Mouse (Mus musculus) intestine, embryonic 15.5 days (tissue): ENCODE data around the gene Aqp3. TPM values are rescaled to one million over a fixed set of nuclear protein-coding genes. Genes with fewer than 3 reads are reported as not detected.
A peak's percentile ranks its signal among the peaks of the same experiment; 100 is the strongest.

Experiments used
- ATAC-seq: fragments of 200-750 bp; cut with Nextera tagmentation; 2 replicates; pipeline ENCODE4 v1.8.0; 2017; ENCODE audit warnings: moderate TSS enrichment, moderate library complexity
- H3K27ac ChIP-seq: fragments of 300-500 bp; sonication (generic); 2 replicates; pipeline ENCODE4 v1.5.1; 2015; ENCODE audit warnings: mild to moderate bottlenecking, inconsistent platforms
- H3K27me3 ChIP-seq: fragments of 300-500 bp; sonication (generic); replicated peaks from 2 replicates; pipeline ENCODE4 v1.6.1; 2015; ENCODE audit warnings: inconsistent platforms
- H3K36me3 ChIP-seq: fragments of 300-500 bp; sonication (generic); 2 replicates; pipeline ENCODE4 v1.6.1; 2015; ENCODE audit warnings: inconsistent platforms
- H3K4me1 ChIP-seq: fragments of 300-500 bp; sonication (generic); replicated peaks from 2 replicates; pipeline ENCODE4 v1.6.1; 2015; ENCODE audit warnings: inconsistent platforms
- H3K4me2 ChIP-seq: fragments of 300-500 bp; sonication (generic); replicated peaks from 2 replicates; pipeline ENCODE4 v1.6.1; 2015; ENCODE audit warnings: mild to moderate bottlenecking, inconsistent platforms
- H3K4me3 ChIP-seq: fragments of 300-500 bp; sonication (generic); replicated peaks from 2 replicates; pipeline ENCODE4 v1.5.1; 2015; ENCODE audit warnings: inconsistent platforms
- H3K9ac ChIP-seq: fragments of 300-500 bp; sonication (generic); 2 replicates; pipeline ENCODE4 v1.6.1; 2015; ENCODE audit warnings: inconsistent platforms
- H3K9me3 ChIP-seq: fragments of 300-500 bp; sonication (generic); 2 replicates; pipeline ENCODE4 v1.6.1; 2016; ENCODE audit warnings: inconsistent platforms
- WGBS: fragments of 180-500 bp; shearing (Covaris S2); methylation state at CpG from one replicate; pipeline ENCODE4 v1.1.7; 2015; 5-methylcytosine and 5-hydroxymethylcytosine counted together
- polyA plus RNA-seq: library from polyadenylated mRNA; unstranded; fragments of >200 nt; fragmentation: Nextera tagmentation; extraction: Ambion mirVana; gene quantifications from 2 replicates; pipeline ENCODE4 v1.2.1, GENCODE M21; 2015

Aqp3 gene
- polyA plus RNA-seq, 1 experiment from 2014 or later = 2.3 TPM

DNA sequence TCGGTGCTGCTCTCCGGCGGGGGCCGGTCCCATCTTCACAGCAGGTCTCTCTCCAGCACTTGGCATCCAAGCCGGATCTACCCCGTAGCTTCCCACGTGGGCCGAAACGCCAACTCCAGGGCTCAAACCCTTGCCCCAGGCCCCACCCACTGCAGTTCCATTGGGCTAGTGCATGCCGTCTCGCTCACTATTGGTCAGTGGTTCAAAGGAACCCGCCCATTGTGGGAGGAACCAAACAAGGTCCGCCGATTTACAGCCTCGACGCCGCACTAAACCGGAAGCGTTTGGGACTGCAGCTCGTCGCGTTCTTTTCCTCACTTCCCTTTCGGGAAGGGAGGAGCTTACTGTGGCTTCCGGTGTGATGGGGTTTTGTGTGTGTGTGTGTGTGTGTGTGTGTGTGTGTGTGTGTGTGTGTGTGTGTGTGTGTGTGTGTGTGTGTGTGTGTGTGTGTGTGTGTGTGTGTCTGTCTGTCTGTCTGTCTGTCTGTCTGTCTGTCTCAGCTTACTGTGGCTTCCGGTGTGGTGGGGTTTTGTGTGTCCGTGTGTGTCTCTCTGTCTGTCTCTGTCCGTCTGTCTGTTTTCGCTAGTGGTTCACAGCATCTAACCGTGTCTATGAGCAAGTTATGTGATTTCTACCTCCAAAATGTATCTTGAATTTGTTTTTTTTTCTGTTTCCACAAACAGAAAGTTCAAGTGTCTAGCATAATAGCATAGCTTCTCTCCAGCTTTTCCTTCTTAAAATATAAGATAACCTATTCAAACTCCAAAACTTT, 26.4 kb upstream of the Aqp3 start, which contains the start of gene Nol6:
Gene Nol6, minus strand, starts transcription at position 276 of the 772 bp plus-strand sequence.
- peaks cover 24% of the 10 kb centered on the region for H3K36me3 ChIP-seq
- ATAC-seq = peak; percentile 100
- H3K27me3 ChIP-seq = no peaks in the 10 kb centered on the region
- H3K4me2 ChIP-seq = peak within 1 kb of the TSS; percentile 65
- peak within 1 kb of the TSS; percentile 26 for H3K9ac ChIP-seq
- H3K4me1 ChIP-seq = peaks cover 6% of the 10 kb centered on the region
- 3% methylated on average over 29 of the region's 29 CpGs for WGBS
- peak within 1 kb of the TSS; percentile 67 for H3K4me3 ChIP-seq
- no peak within 1 kb of the TSS for H3K27ac ChIP-seq
- H3K9me3 ChIP-seq = no peaks in the 10 kb centered on the region

- Histone ChIP-seq H3K4me3 (no peak overlapping the region), H3K4me1 (peaks cover 6% of the 10 kb centered on the region), H3K36me3 (peaks cover 59% of the 10 kb centered on the region), H3K27ac (no peak overlapping the region), H3K4me2 (no peak overlapping the region), H3K27me3 (no peaks in the 10 kb centered on the region), H3K9me3 (no peaks in the 10 kb centered on the region), H3K9ac (no peak overlapping the region)
- peak; percentile 37; the same call in 1 of the 2 replicates for ATAC-seq
- 76% methylated on average over 11 of the region's 11 CpGs for WGBS
Observed at GRCm38 (mm10) chr4:41118706-41119292, 20.8 kb upstream of the Aqp3 start.

DNA sequence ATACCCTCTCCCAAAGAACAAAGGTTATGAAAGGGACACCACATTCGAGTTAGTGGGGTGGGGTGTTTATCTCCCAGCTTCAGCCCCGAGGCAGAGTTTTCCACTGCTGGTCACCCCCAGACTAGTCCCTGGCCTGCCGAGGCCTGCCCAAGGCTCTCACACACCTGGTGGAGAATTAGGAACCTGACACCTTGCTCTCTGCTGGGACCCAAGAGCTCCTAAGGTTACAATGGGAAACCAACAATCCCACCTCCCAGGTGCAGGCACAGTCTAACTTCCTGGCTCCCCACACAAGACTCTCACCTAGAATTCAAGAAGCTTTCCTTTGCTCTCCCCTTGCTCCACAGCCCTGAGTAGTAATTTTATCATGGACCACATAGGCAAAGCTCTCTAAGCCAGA, 18.8 kb upstream of the Aqp3 start:
- no peak overlapping the region for H3K4me2 ChIP-seq

DNA sequence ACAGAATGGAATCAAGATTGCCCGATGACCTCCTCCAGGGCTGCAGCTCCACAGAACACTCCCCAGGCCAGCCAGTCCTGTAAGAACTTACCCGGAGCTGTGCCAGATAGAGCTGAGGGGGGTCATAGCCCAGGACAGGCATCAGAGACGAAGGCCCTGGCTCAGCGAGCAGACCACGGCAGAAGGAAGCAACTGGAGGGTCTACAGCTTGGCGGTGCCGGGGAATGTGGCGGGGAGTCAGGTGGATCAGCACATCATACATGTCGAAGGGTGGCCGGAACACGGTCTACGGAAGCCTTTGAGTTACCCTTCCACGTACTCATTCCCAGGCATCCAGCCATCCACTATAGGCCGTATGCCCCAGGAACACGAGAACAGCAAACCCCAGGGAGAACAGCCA, 17.8 kb upstream of the Aqp3 start:
- Histone ChIP-seq H3K4me1 (no peaks in the 10 kb centered on the region), H3K4me3 (no peak overlapping the region), H3K9ac (no peak overlapping the region), H3K36me3 (peaks cover 45% of the 10 kb centered on the region), H3K4me2 (no peak overlapping the region), H3K27me3 (no peaks in the 10 kb centered on the region), H3K27ac (no peak overlapping the region), H3K9me3 (no peaks in the 10 kb centered on the region)
- WGBS = 93% methylated on average over 15 of the region's 15 CpGs
- ATAC-seq = no peak

More for the DNA sequence above, 18.8 kb upstream of the Aqp3 start:
- WGBS = 74% methylated on average over 3 of the region's 3 CpGs
- no peak for ATAC-seq
- Histone ChIP-seq H3K9ac (no peak overlapping the region), H3K9me3 (no peaks in the 10 kb centered on the region), H3K4me3 (no peak overlapping the region), H3K27ac (no peak overlapping the region), H3K27me3 (no peaks in the 10 kb centered on the region), H3K36me3 (peaks cover 53% of the 10 kb centered on the region), H3K4me1 (no peaks in the 10 kb centered on the region)

- H3K4me3 ChIP-seq = no peak overlapping the region
- 86% methylated on average over 6 of the region's 6 CpGs for WGBS
- no peaks in the 10 kb centered on the region for H3K9me3 ChIP-seq
- H3K9ac ChIP-seq = no peak overlapping the region
- H3K27ac ChIP-seq = no peak overlapping the region
- no peaks in the 10 kb centered on the region for H3K4me1 ChIP-seq
- no peak for ATAC-seq
- H3K36me3 ChIP-seq = peaks cover 42% of the 10 kb centered on the region
- no peak overlapping the region for H3K4me2 ChIP-seq
- no peaks in the 10 kb centered on the region for H3K27me3 ChIP-seq
Observed at GRCm38 (mm10) chr4:41115074-41115473, 17.1 kb upstream of the Aqp3 start.

DNA sequence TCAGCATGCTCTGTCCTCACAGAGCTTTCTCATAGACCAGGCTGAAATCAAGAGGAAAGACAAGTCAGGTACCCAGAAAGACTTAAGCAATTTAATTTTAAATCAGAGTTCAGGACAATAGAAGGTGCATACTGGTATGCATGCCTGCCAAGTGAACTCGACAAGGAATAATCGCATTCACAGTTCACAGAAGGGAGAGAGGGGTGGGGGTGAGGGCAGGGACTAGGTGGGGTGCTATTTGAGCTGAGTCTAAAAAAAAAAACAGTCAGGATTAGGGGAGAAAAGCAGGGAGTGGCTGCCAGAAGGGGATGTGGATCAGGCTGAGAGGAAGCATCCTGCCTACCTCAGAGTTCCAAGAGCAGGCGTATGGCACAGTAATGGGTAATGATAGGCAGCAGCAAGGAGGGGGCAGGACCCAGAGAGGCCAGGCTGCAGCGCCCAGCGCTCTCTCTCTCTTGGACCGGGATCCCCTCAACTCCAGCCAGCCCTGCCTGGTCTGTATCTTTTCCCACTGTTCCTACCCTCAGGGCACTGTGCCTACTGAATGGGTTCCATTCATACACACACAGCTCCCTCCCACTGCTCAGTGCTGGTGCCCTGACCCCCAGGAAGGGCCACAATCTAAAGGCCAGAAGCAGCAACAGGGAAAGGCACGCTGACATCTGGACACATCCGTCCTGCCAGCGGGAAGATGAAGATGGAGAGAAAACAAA, 16.5 kb upstream of the Aqp3 start:
- H3K27me3 ChIP-seq = no peaks in the 10 kb centered on the region

DNA sequence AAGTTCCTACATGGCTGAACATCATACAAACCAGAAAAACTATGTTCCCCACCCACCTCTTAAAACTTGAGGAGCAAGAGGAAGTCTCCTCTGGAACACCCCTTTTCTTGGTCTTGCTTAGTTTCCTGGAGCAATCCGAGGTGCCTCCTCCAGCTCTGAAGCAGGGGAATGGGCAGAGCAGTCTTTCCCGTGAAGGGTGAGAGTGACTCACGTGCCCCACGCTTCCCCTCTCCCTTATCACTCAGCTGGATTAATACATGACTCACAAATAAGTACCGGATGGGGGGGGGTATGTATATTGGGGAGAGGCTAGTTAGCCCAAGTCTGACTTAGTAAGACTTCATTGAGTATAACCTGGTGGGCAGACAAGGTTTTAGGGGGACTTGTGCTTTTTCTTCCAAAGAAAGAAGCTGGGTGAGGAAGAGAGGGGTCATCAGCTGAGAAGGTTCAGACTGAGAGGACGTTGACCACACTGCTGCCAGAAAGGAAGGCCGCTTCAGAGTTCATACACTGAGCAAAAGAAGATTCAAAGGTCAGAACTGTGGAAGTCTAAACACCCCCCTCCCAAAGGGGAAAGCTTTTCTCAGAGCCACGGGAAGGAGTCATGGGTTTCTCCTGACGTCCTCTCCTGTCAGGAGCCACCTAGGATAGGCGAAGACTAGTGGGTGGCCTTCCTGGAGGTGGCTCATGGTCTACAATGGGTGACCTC, 10.9 kb upstream of the Aqp3 start:
- H3K36me3 ChIP-seq = no peaks in the 10 kb centered on the region
- 64% methylated on average over 10 of the region's 10 CpGs for WGBS
- ATAC-seq = 0 out of 2 replicates have a peak, but pooled peaks have one; percentile 34
- H3K9ac ChIP-seq = no peak overlapping the region
- no peak overlapping the region for H3K4me3 ChIP-seq
- H3K4me1 ChIP-seq = no peaks in the 10 kb centered on the region
- no peaks in the 10 kb centered on the region for H3K9me3 ChIP-seq
- no peak overlapping the region for H3K27ac ChIP-seq
- no peak overlapping the region for H3K4me2 ChIP-seq
- no peaks in the 10 kb centered on the region for H3K27me3 ChIP-seq

More for the DNA sequence above, 16.5 kb upstream of the Aqp3 start:
- ATAC-seq = no peak
- Histone ChIP-seq H3K27ac (no peak overlapping the region), H3K4me3 (no peak overlapping the region), H3K9me3 (no peaks in the 10 kb centered on the region), H3K36me3 (peaks cover 36% of the 10 kb centered on the region), H3K9ac (no peak overlapping the region), H3K4me1 (no peaks in the 10 kb centered on the region), H3K4me2 (no peak overlapping the region)
- 90% methylated on average over 9 of the region's 9 CpGs for WGBS

GRCm38 (mm10) chr4:41107440-41107839, 9.5 kb upstream of the Aqp3 start:
- no peak overlapping the region for H3K9ac ChIP-seq
- H3K36me3 ChIP-seq = no peaks in the 10 kb centered on the region
- H3K27me3 ChIP-seq = no peaks in the 10 kb centered on the region
- 63% methylated on average over 4 of the region's 4 CpGs for WGBS
- ATAC-seq = no peak
- no peaks in the 10 kb centered on the region for H3K9me3 ChIP-seq
- 0 out of 2 replicates have a peak overlapping the region, but pooled peaks have one; percentile 3 for H3K27ac ChIP-seq
- no peak overlapping the region for H3K4me2 ChIP-seq
- no peak overlapping the region for H3K4me3 ChIP-seq
- H3K4me1 ChIP-seq = no peaks in the 10 kb centered on the region

- no peak overlapping the region for H3K9ac ChIP-seq
- peaks cover 8% of the 10 kb centered on the region for H3K4me1 ChIP-seq
- no peaks in the 10 kb centered on the region for H3K27me3 ChIP-seq
- no peak overlapping the region for H3K27ac ChIP-seq
- no peaks in the 10 kb centered on the region for H3K9me3 ChIP-seq
- no peak overlapping the region for H3K4me3 ChIP-seq
- no peaks in the 10 kb centered on the region for H3K36me3 ChIP-seq
- no peak for ATAC-seq
- no peak overlapping the region for H3K4me2 ChIP-seq
Observed at GRCm38 (mm10) chr4:41102901-41103300, 4.9 kb upstream of the Aqp3 start.

GRCm38 (mm10) chr4:41100986-41101385, 3.0 kb upstream of the Aqp3 start:
- Histone ChIP-seq H3K27ac (no peak overlapping the region), H3K4me1 (peaks cover 24% of the 10 kb centered on the region), H3K9ac (no peak overlapping the region), H3K27me3 (no peaks in the 10 kb centered on the region; the same call in 1 of the 2 replicates), H3K4me3 (no peak overlapping the region), H3K36me3 (no peaks in the 10 kb centered on the region), H3K9me3 (no peaks in the 10 kb centered on the region), H3K4me2 (no peak overlapping the region)
- ATAC-seq = no peak
- WGBS = 53% methylated on average over 1 of the region's 1 CpGs

DNA sequence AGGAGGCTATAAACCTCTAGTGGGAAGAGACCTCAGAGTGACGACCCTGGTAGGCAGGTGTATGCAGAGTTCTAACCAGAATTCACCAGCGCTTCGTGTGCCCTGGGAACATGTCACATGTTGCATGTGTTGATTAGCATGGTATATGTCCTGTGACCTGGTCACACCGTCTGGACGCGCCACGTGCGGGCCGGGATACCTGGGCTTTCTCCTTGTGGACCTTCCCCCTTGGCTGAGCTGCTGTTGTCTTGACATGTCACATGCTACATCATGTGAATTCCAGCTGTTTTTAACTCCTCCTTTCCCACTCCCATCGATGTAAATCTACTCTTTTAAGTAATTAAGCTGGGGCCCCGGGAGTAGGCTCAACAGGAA, 581 bp upstream of the Aqp3 start:
- no peak overlapping the region for H3K9ac ChIP-seq
- peak; percentile 22 for ATAC-seq
- H3K4me1 ChIP-seq = peaks cover 37% of the 10 kb centered on the region
- H3K27ac ChIP-seq = no peak overlapping the region
- no peaks in the 10 kb centered on the region; the same call in 1 of the 2 replicates for H3K27me3 ChIP-seq
- H3K9me3 ChIP-seq = no peaks in the 10 kb centered on the region
- WGBS = 13% methylated on average over 11 of the region's 11 CpGs
- no peaks in the 10 kb centered on the region for H3K36me3 ChIP-seq
- peak overlapping the region; percentile 37 for H3K4me3 ChIP-seq
- H3K4me2 ChIP-seq = peak overlapping the region; percentile 91

- H3K9me3 ChIP-seq = no peaks in the 10 kb centered on the region
- peak overlapping the region; percentile 37; the same call in 1 of the 2 replicates for H3K4me3 ChIP-seq
- peak overlapping the region; percentile 91; the same call in 1 of the 2 replicates for H3K4me2 ChIP-seq
- H3K4me1 ChIP-seq = peaks cover 37% of the 10 kb centered on the region
- no peaks in the 10 kb centered on the region for H3K36me3 ChIP-seq
- 65% methylated on average over 13 of the region's 13 CpGs for WGBS
- no peak overlapping the region for H3K9ac ChIP-seq
- no peak overlapping the region for H3K27ac ChIP-seq
- ATAC-seq = no peak
- H3K27me3 ChIP-seq = no peaks in the 10 kb centered on the region; the same call in 1 of the 2 replicates
Observed at GRCm38 (mm10) chr4:41097381-41097780, 602 bp downstream of the Aqp3 start.
